Mouse (Mus musculus) olfactory bulb, adult 2 months (tissue): ENCODE results near the gene Cfap69.

ENCODE experiments used
- CTCF ChIP-seq: fragments of 200-500 bp; IDR thresholded peaks from 2 replicates; pipeline ENCODE4 v1.5.1; 2012; ENCODE audit warnings: low read depth, mild to moderate bottlenecking, low read length, moderate library complexity; ENCODE audit not compliant: insufficient read depth
- POLR2A ChIP-seq: fragments of 200-500 bp; IDR thresholded peaks from 2 replicates; pipeline ENCODE4 v1.6.1; 2012; ENCODE audit warnings: mild to moderate bottlenecking, low read depth, low read length, moderate library complexity; ENCODE audit not compliant: insufficient read depth

DNA sequence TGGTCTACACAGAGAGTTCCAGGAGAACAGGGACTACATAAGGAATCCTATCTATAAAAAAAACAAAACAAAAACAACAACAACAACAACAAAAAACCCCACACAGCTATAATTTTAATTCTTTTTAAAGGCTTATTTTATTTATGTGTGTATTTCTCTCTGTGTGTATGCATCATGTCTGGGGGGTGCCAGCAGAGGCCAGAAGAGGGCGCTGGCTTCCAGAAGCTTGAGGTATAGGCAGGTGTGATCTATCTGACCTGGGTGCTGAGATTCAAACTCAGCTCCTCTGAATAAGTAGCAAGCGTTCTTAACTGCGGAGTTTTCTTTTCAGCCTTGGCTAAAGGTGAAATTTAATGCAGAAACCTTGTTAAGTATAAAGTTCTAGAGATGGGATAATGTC lies 76.4 kb downstream of the Cfap69 start:
- TF ChIP-seq CTCF (no peak), POLR2A (no peak)
